Mouse (Mus musculus): ENCODE results near the gene Sypl2. TPM values are rescaled to one million over a fixed set of nuclear protein-coding genes. Genes with fewer than 3 reads are reported as not detected.

The Sypl2 gene
- total and polyA plus RNA-seq, 2 experiments from 2014 or later: 0.29 to 0.42 TPM

GRCm38 (mm10) chr3:108195941-108196590 lies 30.4 kb downstream of the Sypl2 start:
- H3K9me3 ChIP-seq (ENCODE audit: low read length): no peaks in the 10 kb centered on the region
- ATAC-seq (peak; percentile 44), DNase-seq (peak; percentile 65)
- WGBS: 55% methylated on average over 7 of the region's 7 CpGs
- peak overlapping the region; percentile 73 for H3K27ac ChIP-seq (ENCODE audit: low read depth, low read length)
- H3K4me1 ChIP-seq (ENCODE audit: insufficient read depth): peaks cover 13% of the 10 kb centered on the region
- H3K4me3 ChIP-seq (ENCODE audit: low read depth, low read length): no peak overlapping the region
- H3K9ac ChIP-seq: no peak overlapping the region
- no peak overlapping the region for H3K4me2 ChIP-seq (ENCODE audit: low read depth)
- no peak for TF ChIP-seq CTCF (IDR thresholded peaks at IDR 0.05; ENCODE audit: low read depth)
- peaks cover 23% of the 10 kb centered on the region for H3K36me3 ChIP-seq (ENCODE audit: insufficient read depth)
- no peaks in the 10 kb centered on the region for H3K27me3 ChIP-seq (ENCODE audit: insufficient read depth, low read length)

- no peak for TF ChIP-seq CTCF (IDR thresholded peaks at IDR 0.05; ENCODE audit: low read depth)
- no peak overlapping the region for H3K4me3 ChIP-seq (ENCODE audit: low read depth, low read length)
- H3K27ac ChIP-seq (ENCODE audit: low read depth, low read length): no peak overlapping the region; the same call in 1 of the 2 replicates
- WGBS: 92% methylated on average over 4 of the region's 4 CpGs
- H3K9me3 ChIP-seq (ENCODE audit: low read length): no peaks in the 10 kb centered on the region
- ATAC-seq: no peak
- no peak overlapping the region for H3K9ac ChIP-seq
- H3K4me2 ChIP-seq (ENCODE audit: low read depth): no peak overlapping the region
- DNase-seq: no peak
- H3K36me3 ChIP-seq (ENCODE audit: insufficient read depth): peaks cover 28% of the 10 kb centered on the region
- no peaks in the 10 kb centered on the region for H3K27me3 ChIP-seq (ENCODE audit: insufficient read depth, low read length)
- H3K4me1 ChIP-seq (ENCODE audit: insufficient read depth): peaks cover 11% of the 10 kb centered on the region; the same call in 1 of the 2 replicates
These were observed 31.2 kb downstream of the Sypl2 start for GRCm38 (mm10) chr3:108195287-108195686.

DNA sequence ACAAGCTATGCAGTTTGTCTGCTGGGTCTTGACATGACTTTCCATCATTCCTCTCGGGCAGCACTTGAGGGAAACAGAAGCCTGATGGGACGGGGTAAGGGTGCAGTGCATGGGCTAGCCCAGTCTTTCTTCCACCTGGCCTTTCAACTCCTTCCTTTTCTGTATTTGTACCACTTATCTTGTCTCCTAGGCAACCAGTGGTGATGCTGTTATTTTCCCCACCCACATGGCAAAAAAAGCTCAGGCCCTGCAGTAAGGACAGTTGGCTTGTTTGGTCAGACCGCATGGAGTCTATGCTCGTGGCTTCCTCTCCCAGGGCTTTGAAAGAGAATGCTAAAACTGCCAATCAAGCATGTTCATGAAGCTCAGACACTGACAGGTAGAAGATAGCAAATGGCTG lies 32.8 kb downstream of the Sypl2 start:
- no peak for ATAC-seq
- 81% methylated on average over 4 of the region's 4 CpGs for WGBS
- TF ChIP-seq CTCF (IDR thresholded peaks at IDR 0.05; ENCODE audit: low read depth): no peak
- Histone ChIP-seq H3K27me3 (ENCODE audit: insufficient read depth, low read length) (no peaks in the 10 kb centered on the region), H3K9me3 (ENCODE audit: low read length) (no peaks in the 10 kb centered on the region), H3K4me2 (ENCODE audit: low read depth) (no peak overlapping the region), H3K4me3 (ENCODE audit: low read depth, low read length) (no peak overlapping the region), H3K9ac (no peak overlapping the region), H3K36me3 (ENCODE audit: insufficient read depth) (peaks cover 22% of the 10 kb centered on the region), H3K4me1 (ENCODE audit: insufficient read depth) (peaks cover 11% of the 10 kb centered on the region; the same call in 1 of the 2 replicates), H3K27ac (ENCODE audit: low read depth, low read length) (no peak overlapping the region)
- no peak for DNase-seq

- Histone ChIP-seq H3K9me3 (ENCODE audit: low read length) (no peaks in the 10 kb centered on the region), H3K4me1 (ENCODE audit: insufficient read depth) (peaks cover 15% of the 10 kb centered on the region), H3K4me2 (ENCODE audit: low read depth) (no peak overlapping the region), H3K27me3 (ENCODE audit: insufficient read depth, low read length) (no peaks in the 10 kb centered on the region), H3K36me3 (ENCODE audit: insufficient read depth) (peaks cover 15% of the 10 kb centered on the region), H3K27ac (ENCODE audit: low read depth, low read length) (no peak overlapping the region), H3K4me3 (ENCODE audit: low read depth, low read length) (no peak overlapping the region), H3K9ac (no peak overlapping the region)
- DNase-seq: no peak
- WGBS: 62% methylated on average over 5 of the region's 5 CpGs
- TF ChIP-seq CTCF (IDR thresholded peaks at IDR 0.05; ENCODE audit: low read depth): no peak
- no peak for ATAC-seq
These were observed 36.6 kb downstream of the Sypl2 start for GRCm38 (mm10) chr3:108189897-108190296.

DNA sequence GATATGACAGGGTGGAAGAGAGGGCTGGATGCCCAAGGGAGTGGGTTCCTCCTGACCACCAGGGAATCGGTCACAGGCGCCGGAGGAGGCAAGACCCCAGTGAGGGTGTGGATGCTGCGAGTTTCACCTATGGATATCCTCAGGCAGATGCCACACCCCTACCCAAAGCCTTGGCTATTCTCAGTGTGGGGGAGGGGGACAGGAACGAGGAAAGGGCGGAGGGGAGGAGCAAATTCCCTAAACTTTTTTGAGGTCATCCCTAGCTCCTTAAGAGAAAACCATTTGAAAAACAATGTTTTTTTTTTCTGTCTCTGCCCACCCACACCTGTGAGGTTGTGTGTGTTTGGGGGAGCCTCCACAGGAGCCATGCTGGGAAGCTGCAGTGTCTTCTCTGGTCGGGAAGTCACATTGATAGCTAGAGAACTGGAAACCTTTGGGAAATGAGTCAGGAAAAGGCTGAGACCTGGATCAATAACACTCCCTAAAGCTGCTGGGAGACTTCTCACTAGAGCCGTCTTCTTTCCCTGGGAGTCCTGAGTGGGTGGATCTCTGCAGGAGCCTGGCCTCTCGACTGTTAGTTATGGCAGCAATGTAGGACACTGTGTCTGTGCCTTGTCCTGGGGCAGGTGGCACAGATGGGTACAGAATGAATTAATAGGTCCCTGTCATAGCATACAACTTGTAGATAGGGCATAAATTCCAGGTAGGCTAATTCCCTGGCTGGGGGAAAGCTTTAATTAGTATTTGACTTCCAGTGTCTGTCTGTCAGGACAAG lies 37.5 kb downstream of the Sypl2 start:
- 80% methylated on average over 9 of the region's 9 CpGs for WGBS
- TF ChIP-seq CTCF (IDR thresholded peaks at IDR 0.05; ENCODE audit: low read depth): no peak
- H3K4me1 ChIP-seq (ENCODE audit: insufficient read depth): peaks cover 15% of the 10 kb centered on the region
- ATAC-seq (no peak), DNase-seq (no peak)
- H3K4me2 ChIP-seq (ENCODE audit: low read depth): no peak overlapping the region
- H3K4me3 ChIP-seq (ENCODE audit: low read depth, low read length): no peak overlapping the region
- no peaks in the 10 kb centered on the region for H3K9me3 ChIP-seq (ENCODE audit: low read length)
- no peaks in the 10 kb centered on the region for H3K27me3 ChIP-seq (ENCODE audit: insufficient read depth, low read length)
- H3K9ac ChIP-seq: no peak overlapping the region
- peaks cover 15% of the 10 kb centered on the region for H3K36me3 ChIP-seq (ENCODE audit: insufficient read depth)
- H3K27ac ChIP-seq (ENCODE audit: low read depth, low read length): no peak overlapping the region

GRCm38 (mm10) chr3:108187111-108187795 lies 39.2 kb downstream of the Sypl2 start:
- peak overlapping the region; percentile 85 for H3K4me2 ChIP-seq (ENCODE audit: low read depth)
- no peaks in the 10 kb centered on the region for H3K27me3 ChIP-seq (ENCODE audit: insufficient read depth, low read length)
- ATAC-seq (no peak; the same call in 1 of the 2 replicates), DNase-seq (no peak)
- H3K4me3 ChIP-seq (ENCODE audit: low read depth, low read length): peak overlapping the region; percentile 76
- peaks cover 9% of the 10 kb centered on the region for H3K36me3 ChIP-seq (ENCODE audit: insufficient read depth)
- 66% methylated on average over 20 of the region's 20 CpGs for WGBS
- no peak for TF ChIP-seq CTCF (IDR thresholded peaks at IDR 0.05; ENCODE audit: low read depth)
- peak overlapping the region; percentile 75; the same call in 1 of the 2 replicates for H3K9ac ChIP-seq
- no peaks in the 10 kb centered on the region for H3K9me3 ChIP-seq (ENCODE audit: low read length)
- no peak overlapping the region for H3K27ac ChIP-seq (ENCODE audit: low read depth, low read length)
- peaks cover 15% of the 10 kb centered on the region for H3K4me1 ChIP-seq (ENCODE audit: insufficient read depth)
